Mouse (Mus musculus) midbrain, embryonic 13.5 days (tissue): ENCODE data around the gene Zbtb20. TPM values are rescaled to one million over a fixed set of nuclear protein-coding genes. Genes with fewer than 3 reads are reported as not detected.

ENCODE experiments used
- ATAC-seq: fragments of 200-750 bp; cut with Nextera tagmentation; 2 replicates; pipeline ENCODE4 v1.8.0; 2017; ENCODE audit warnings: mild to moderate bottlenecking, moderate TSS enrichment, moderate library complexity
- H3K27ac ChIP-seq: fragments of 300-500 bp; sonication (generic); 2 replicates; pipeline ENCODE4 v1.5.1; 2015; ENCODE audit warnings: inconsistent platforms, mild to moderate bottlenecking, moderate library complexity
- H3K27me3 ChIP-seq: fragments of 300-500 bp; sonication (generic); 2 replicates; pipeline ENCODE4 v1.6.1; 2015; ENCODE audit warnings: mild to moderate bottlenecking, inconsistent platforms
- H3K36me3 ChIP-seq: fragments of 300-500 bp; sonication (generic); 2 replicates; pipeline ENCODE4 v1.6.1; 2015; ENCODE audit warnings: mild to moderate bottlenecking, inconsistent platforms
- H3K4me1 ChIP-seq: fragments of 300-500 bp; sonication (generic); replicated peaks from 2 replicates; pipeline ENCODE4 v1.6.1; 2015; ENCODE audit warnings: inconsistent platforms
- H3K4me2 ChIP-seq: fragments of 300-500 bp; sonication (generic); replicated peaks from 2 replicates; pipeline ENCODE4 v1.6.1; 2015; ENCODE audit warnings: moderate library complexity, mild to moderate bottlenecking, inconsistent platforms
- H3K4me3 ChIP-seq: fragments of 300-500 bp; sonication (generic); replicated peaks from 2 replicates; pipeline ENCODE4 v1.5.1; 2015; ENCODE audit warnings: mild to moderate bottlenecking, inconsistent platforms
- H3K9ac ChIP-seq: fragments of 300-500 bp; sonication (generic); replicated peaks from 2 replicates; pipeline ENCODE4 v1.6.1; 2015; ENCODE audit warnings: mild to moderate bottlenecking, inconsistent platforms
- H3K9me3 ChIP-seq: fragments of 300-500 bp; sonication (generic); 2 replicates; pipeline ENCODE4 v1.6.1; 2016; ENCODE audit warnings: mild to moderate bottlenecking, inconsistent platforms
- WGBS: fragments of 180-500 bp; shearing (Covaris S2); methylation state at CpG from one replicate; pipeline ENCODE4 v1.1.7; 2015; 5-methylcytosine and 5-hydroxymethylcytosine counted together
- polyA plus RNA-seq: library from polyadenylated mRNA; unstranded; fragments of >200 nt; fragmentation: Nextera tagmentation; extraction: Ambion mirVana; gene quantifications from 2 replicates; pipeline ENCODE4 v1.2.1, GENCODE M21; 2015

The Zbtb20 gene
- polyA plus RNA-seq, 1 experiment from 2014 or later: 86.5 TPM

DNA sequence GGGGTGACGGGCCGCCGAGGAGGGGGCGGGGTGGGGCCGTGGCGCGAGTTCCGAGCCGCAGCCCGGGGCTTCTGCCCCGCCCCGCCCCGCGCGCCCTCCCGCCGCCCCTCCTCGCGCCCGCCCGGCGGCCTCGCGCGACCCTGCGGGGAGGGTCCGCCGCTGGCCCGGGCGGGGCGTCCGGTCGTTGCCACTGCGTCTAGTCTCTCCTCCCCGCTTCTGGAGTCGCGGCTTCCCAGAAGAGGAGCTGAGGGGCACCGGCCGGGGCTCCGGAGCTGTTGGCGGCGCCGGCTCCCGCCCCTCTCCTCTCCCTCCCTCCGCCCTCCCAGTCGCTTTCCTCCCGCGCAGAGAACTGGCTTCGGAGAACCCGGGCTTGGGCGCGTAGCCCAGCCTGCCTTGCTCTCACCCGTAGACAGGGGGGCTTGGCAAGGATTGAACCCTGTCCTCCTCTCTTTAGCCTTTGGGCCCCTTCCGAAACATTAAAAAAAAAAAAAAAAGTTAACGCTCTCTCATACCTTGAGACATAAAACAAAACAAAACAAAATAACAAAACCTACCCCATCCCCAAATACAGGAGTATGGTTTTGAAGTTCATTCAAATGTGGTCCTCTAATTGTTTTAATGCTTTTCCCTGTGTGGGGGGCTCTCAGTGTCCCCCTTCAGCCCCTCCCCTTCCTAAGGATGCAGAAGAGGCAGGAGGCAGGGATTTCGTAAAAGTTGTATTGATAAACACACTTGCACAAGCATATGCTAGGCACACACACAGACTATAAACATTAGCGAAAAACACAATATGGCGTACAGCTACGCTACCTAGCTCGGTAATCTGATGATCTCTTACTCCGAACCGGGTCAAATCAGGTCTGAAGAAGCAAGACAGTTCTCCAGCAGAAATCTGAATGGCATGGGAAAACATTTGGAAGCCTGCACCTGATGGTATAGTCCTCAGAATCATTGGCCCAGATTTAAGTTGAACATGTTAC lies 630 bp downstream of the Zbtb20 start:
- peak overlapping the region; percentile 98 for H3K27ac ChIP-seq
- peak overlapping the region; percentile 77 for H3K9ac ChIP-seq
- H3K4me1 ChIP-seq: peaks cover 15% of the 10 kb centered on the region
- no peaks in the 10 kb centered on the region for H3K9me3 ChIP-seq
- H3K4me3 ChIP-seq: peak overlapping the region; percentile 71
- ATAC-seq: peak; percentile 43
- WGBS: under 1% methylated on average over 35 of the region's 62 CpGs
- H3K27me3 ChIP-seq: no peaks in the 10 kb centered on the region
- no peaks in the 10 kb centered on the region for H3K36me3 ChIP-seq
- peak overlapping the region; percentile 68 for H3K4me2 ChIP-seq

DNA sequence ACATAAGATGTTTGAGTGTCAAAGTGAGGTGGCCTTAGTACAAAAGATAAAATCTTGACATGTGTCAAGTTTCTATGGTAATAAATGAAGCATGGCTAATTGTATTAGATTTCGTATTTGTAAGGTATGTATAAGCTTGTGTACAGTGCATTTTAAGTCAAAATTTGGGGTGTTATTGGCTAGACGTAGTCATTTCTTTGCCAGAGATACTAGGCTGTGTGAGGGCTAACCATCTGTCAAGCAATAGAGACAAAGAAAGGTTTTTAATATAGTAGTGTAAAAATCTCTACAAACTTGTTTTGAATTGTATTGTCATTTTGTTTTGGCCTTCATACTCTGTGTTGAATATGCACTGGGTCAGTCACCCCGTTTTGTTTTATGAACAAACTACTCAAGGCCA lies 4.4 kb downstream of the Zbtb20 start:
- Histone ChIP-seq H3K4me2 (no peak overlapping the region), H3K9me3 (no peaks in the 10 kb centered on the region), H3K36me3 (no peaks in the 10 kb centered on the region), H3K4me1 (peaks cover 6% of the 10 kb centered on the region; the same call in 1 of the 2 replicates), H3K9ac (no peak overlapping the region), H3K27ac (no peak overlapping the region), H3K27me3 (no peaks in the 10 kb centered on the region), H3K4me3 (no peak overlapping the region)
- no peak for ATAC-seq
- 78% methylated on average over 3 of the region's 3 CpGs for WGBS

DNA sequence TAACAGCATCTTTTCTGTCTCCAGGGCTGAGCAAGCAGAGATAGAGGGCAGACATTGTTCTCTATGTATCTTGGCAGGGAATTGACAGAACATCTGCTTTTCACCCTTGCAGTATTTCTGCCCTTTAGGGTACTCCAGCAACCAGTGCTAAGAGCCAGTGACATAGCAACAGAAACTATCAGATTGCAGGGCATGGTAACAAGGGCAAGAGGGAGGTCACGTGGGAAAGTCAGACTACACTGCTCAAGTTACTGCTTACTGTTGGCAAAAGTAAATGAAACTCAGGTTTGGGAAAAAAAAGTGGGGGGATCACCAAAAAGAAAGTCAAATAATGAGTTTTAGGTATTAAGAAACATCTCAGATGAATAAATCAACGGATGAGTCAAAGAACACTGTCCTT lies 9.9 kb downstream of the Zbtb20 start:
- H3K27me3 ChIP-seq: no peaks in the 10 kb centered on the region
- no peaks in the 10 kb centered on the region for H3K9me3 ChIP-seq
- no peak overlapping the region for H3K9ac ChIP-seq
- no peaks in the 10 kb centered on the region for H3K4me1 ChIP-seq
- 62% methylated on average over 2 of the region's 2 CpGs for WGBS
- no peak overlapping the region for H3K27ac ChIP-seq
- H3K4me3 ChIP-seq: no peak overlapping the region
- no peak overlapping the region for H3K4me2 ChIP-seq
- no peaks in the 10 kb centered on the region for H3K36me3 ChIP-seq
- ATAC-seq: no peak

DNA sequence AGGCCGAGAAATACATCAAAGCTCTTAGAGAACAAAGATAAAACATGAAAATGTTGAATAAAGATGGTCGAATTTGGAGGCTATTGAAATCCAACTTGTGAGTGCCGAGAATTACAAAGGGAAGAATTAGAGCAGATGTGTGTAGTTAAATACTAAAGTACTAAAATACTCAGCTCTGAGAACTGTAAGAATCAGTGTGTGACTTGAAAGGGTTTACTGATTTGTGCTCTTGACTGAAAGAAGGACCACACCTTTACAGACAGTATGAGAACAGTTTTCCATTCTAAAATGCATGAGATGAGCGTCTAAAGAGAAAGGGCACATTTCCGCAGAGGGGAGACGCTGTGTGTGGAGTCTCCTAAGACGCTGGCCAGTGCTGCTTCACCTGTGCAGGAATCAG lies 10.3 kb downstream of the Zbtb20 start:
- Histone ChIP-seq H3K9ac (no peak overlapping the region), H3K9me3 (no peaks in the 10 kb centered on the region), H3K27ac (no peak overlapping the region), H3K4me1 (no peaks in the 10 kb centered on the region), H3K36me3 (no peaks in the 10 kb centered on the region), H3K4me2 (no peak overlapping the region), H3K27me3 (no peaks in the 10 kb centered on the region), H3K4me3 (no peak overlapping the region)
- no peak for ATAC-seq
- 84% methylated on average over 7 of the region's 7 CpGs for WGBS

DNA sequence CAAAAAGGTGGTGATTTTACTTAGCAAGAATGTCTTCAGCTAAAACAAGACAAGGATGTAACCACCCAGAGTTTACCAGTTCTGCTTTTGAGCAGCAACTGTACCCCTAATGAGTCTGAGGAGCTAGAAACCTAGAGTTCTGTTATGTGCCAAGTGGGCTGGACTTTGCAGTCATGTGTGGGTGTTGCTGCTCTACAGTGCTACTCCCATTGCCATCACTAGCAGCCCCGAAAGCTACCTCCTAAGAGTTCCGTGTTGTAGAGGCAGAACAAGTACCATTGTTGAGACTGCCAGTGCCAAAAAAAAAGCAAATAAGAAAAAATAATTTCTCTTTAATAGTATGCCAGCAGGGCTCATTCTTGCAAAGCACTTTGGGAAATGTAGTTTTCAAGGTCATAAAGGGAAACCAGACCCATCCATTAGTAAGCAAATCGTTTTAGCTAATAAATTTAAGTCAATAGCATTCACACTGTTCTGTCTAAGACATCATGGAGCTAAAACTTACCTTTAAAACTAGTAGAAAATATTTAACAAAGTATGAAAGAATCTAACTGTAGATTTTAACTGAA lies 21.5 kb downstream of the Zbtb20 start:
- Histone ChIP-seq H3K4me2 (no peak overlapping the region), H3K36me3 (no peaks in the 10 kb centered on the region), H3K27me3 (no peaks in the 10 kb centered on the region), H3K9ac (no peak overlapping the region), H3K4me1 (no peaks in the 10 kb centered on the region), H3K9me3 (no peaks in the 10 kb centered on the region), H3K27ac (no peak overlapping the region), H3K4me3 (no peak overlapping the region)
- no peak for ATAC-seq
- WGBS: 88% methylated on average over 3 of the region's 3 CpGs

DNA sequence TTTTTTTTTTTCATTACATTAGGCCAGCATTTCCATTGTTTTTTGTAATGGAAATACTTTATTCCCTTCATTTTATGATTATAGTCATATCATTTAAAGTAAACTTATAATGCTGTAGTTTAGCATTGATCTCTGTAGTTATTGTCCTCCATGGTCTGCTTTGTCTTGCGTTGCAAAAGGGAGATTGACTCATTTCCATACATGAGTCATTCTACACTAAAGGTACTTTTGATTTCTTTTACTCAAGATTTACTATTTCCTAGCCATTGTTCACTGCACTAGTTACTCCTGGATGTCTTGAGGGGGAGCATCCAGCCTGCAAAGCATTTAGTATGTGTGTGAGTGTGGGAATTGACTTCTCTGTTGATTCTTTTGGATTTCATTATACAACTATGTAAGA lies 24.6 kb downstream of the Zbtb20 start:
- Histone ChIP-seq H3K27me3 (no peaks in the 10 kb centered on the region), H3K27ac (no peak overlapping the region), H3K9me3 (no peaks in the 10 kb centered on the region), H3K36me3 (no peaks in the 10 kb centered on the region), H3K4me1 (no peaks in the 10 kb centered on the region), H3K4me2 (no peak overlapping the region), H3K9ac (no peak overlapping the region), H3K4me3 (no peak overlapping the region)
- ATAC-seq: no peak
- 92% methylated on average over 1 of the region's 1 CpGs for WGBS

DNA sequence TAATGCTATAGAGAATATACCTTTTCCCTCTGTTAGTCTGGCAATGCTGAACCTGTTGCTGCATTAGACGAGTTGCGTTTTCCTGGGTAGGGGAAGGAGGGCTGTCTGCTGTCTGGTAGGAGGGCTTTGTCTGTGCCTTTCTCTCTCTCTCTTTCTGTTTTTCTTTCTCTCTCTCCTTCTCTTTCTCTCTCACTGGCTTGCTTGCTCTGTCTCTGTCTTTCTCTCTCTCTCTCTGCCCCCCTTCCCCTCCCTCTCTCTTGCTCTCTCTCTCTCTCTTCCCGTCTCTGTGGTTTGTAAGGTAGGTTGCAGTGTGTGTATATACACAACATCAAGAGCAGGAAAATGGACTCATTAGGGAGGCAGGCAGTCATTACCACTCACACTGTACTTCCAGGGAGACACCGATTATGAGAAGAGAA lies 31.6 kb downstream of the Zbtb20 start:
- Histone ChIP-seq H3K36me3 (no peaks in the 10 kb centered on the region), H3K4me2 (peak overlapping the region; percentile 34), H3K27me3 (no peaks in the 10 kb centered on the region), H3K4me1 (peaks cover 15% of the 10 kb centered on the region; the same call in 1 of the 2 replicates), H3K27ac (no peak overlapping the region), H3K9ac (peak overlapping the region; percentile 3; the same call in 1 of the 2 replicates), H3K9me3 (no peaks in the 10 kb centered on the region), H3K4me3 (peak overlapping the region; percentile 23)
- ATAC-seq: 0 out of 2 replicates have a peak, but pooled peaks have one; percentile 45
- 37% methylated on average over 4 of the region's 4 CpGs for WGBS

DNA sequence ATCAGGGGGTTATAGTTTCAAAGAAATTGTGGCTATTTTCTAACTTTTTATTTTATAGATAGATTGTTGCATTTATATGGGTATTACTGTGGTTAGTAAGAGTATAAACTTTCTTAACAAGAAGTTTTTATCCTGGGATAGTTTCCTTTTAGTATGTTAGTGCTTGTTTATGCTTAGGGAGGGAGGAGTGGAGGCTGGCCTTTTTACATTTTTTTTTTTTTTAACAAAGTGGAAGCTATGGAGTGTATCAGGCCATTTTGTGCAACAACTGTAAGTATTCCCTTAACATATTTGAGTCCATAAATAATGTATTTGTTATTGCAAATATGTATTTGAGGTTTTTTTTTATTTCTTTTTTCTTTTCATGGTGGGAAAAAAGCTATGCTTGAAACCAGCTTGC lies 32.7 kb downstream of the Zbtb20 start:
- H3K4me3 ChIP-seq: no peak overlapping the region

DNA sequence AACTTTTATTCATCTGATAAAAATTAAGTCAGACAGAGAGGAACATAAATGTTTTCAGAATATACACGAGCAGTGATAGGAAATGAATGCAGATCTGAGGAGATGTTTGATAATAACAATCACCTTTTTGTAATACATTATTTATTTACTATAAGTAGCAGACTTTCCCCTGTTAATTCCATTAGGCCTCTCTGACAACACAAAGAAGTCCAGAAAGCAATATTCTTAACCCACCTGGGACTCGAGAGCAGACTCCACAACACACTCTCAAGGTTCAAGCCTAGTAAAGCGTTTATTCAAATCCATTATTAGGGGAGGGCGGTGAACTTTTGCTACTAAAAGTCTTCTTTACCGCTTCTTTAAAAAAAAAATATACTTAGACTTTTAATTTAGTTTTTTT lies 33.2 kb downstream of the Zbtb20 start:
- H3K9ac ChIP-seq: no peak overlapping the region
- no peaks in the 10 kb centered on the region for H3K36me3 ChIP-seq
- no peak overlapping the region for H3K4me3 ChIP-seq
- no peaks in the 10 kb centered on the region for H3K27me3 ChIP-seq
- no peak overlapping the region for H3K27ac ChIP-seq
- ATAC-seq: no peak
- H3K4me1 ChIP-seq: peaks cover 15% of the 10 kb centered on the region; the same call in 1 of the 2 replicates
- no peaks in the 10 kb centered on the region for H3K9me3 ChIP-seq
- H3K4me2 ChIP-seq: no peak overlapping the region
- 66% methylated on average over 5 of the region's 5 CpGs for WGBS

More for the DNA sequence above, 32.7 kb downstream of the Zbtb20 start:
- H3K9me3 ChIP-seq: no peaks in the 10 kb centered on the region
- no peak overlapping the region for H3K27ac ChIP-seq
- H3K36me3 ChIP-seq: no peaks in the 10 kb centered on the region
- no peaks in the 10 kb centered on the region for H3K27me3 ChIP-seq
- no peak overlapping the region for H3K4me2 ChIP-seq
- H3K9ac ChIP-seq: no peak overlapping the region
- peaks cover 15% of the 10 kb centered on the region; the same call in 1 of the 2 replicates for H3K4me1 ChIP-seq
- no peak for ATAC-seq

DNA sequence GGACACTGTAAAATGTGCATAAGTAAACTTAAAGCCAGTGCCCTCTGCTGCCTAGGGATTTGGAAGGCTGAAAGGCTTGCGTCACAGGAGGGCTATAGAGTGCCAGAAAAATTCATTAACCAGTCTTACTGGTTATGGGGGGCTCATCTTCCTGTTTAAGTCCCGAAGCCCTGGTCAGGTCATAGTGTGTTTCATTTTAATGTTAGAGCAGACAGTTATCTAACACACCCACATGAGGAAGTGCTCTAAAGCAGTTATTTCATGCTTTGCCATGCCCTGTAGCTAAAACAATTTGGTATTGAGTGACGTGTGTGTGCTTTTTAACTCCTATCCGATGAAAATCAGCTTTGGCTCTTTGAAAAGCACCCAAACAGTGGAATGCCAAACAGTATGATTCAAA lies 34.3 kb downstream of the Zbtb20 start:
- Histone ChIP-seq H3K4me1 (peaks cover 15% of the 10 kb centered on the region; the same call in 1 of the 2 replicates), H3K36me3 (no peaks in the 10 kb centered on the region), H3K27me3 (no peaks in the 10 kb centered on the region), H3K9me3 (no peaks in the 10 kb centered on the region), H3K9ac (0 out of 2 replicates have a peak overlapping the region, but pooled peaks have one; percentile 33), H3K27ac (no peak overlapping the region), H3K4me3 (no peak overlapping the region), H3K4me2 (no peak overlapping the region)
- WGBS: 17% methylated on average over 4 of the region's 4 CpGs
- ATAC-seq: no peak

DNA sequence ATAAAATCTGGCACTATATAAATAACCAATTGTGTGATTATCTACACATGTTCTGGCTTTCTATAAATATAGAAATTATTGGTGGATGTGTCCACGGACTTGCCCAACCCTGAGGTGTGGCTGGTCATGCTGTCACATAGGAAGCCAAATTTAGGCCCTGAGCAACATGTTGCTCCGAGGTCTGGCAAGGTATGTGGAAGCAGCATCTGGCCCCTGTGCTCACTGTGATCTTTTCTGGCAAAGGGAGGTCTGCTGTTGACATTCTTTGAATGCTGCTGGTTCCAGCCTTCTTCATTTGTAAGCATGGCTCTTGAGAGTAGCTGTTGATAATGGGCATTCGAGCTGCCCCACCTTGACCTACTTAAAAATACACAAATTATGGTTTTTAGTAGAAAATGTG lies 35.0 kb downstream of the Zbtb20 start:
- Histone ChIP-seq H3K4me2 (no peak overlapping the region), H3K9ac (no peak overlapping the region), H3K9me3 (no peaks in the 10 kb centered on the region), H3K27ac (no peak overlapping the region), H3K4me3 (no peak overlapping the region), H3K27me3 (no peaks in the 10 kb centered on the region), H3K36me3 (no peaks in the 10 kb centered on the region), H3K4me1 (peaks cover 15% of the 10 kb centered on the region; the same call in 1 of the 2 replicates)
- 89% methylated on average over 3 of the region's 3 CpGs for WGBS
- ATAC-seq: no peak

DNA sequence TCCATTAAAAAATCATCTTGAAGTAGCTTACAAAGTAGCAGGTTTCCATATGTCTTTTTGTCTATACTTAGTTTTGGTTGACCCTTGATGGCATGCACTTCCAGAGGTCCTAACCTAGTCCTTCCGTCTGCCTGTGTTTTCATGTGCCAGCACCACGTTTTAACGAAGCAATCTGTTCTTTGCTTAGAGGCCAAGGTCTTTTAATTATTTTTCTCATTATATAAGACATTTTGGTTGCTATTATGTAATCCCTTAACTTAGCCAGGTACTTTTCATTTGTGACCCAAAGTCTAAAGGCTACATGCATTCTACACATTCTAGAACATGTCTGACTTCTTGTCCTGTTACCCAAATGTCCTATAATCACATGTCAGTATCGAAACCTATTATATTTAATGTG lies 35.6 kb downstream of the Zbtb20 start:
- peaks cover 15% of the 10 kb centered on the region; the same call in 1 of the 2 replicates for H3K4me1 ChIP-seq
- no peak for ATAC-seq
- H3K4me3 ChIP-seq: no peak overlapping the region
- H3K27me3 ChIP-seq: no peaks in the 10 kb centered on the region
- H3K9ac ChIP-seq: no peak overlapping the region
- no peak overlapping the region for H3K27ac ChIP-seq
- H3K9me3 ChIP-seq: no peaks in the 10 kb centered on the region
- H3K36me3 ChIP-seq: no peaks in the 10 kb centered on the region
- H3K4me2 ChIP-seq: no peak overlapping the region
- WGBS: 86% methylated on average over 4 of the region's 4 CpGs
